Mouse (Mus musculus) midbrain, embryonic 12.5 days (tissue): ENCODE measurements around the gene Stat6. TPM values are rescaled to one million over a fixed set of nuclear protein-coding genes. Genes with fewer than 3 reads are reported as not detected.

Experiments
- ATAC-seq: fragments of 200-750 bp; cut with Nextera tagmentation; 2 replicates; pipeline ENCODE4 v1.8.0; 2017; ENCODE audit warnings: low read depth, moderate TSS enrichment, moderate library complexity; ENCODE audit not compliant: low FRiP score
- H3K27ac ChIP-seq: fragments of 300-500 bp; sonication (generic); replicated peaks from 2 replicates; pipeline ENCODE4 v1.5.1; 2016; ENCODE audit warnings: mild to moderate bottlenecking
- H3K27me3 ChIP-seq: fragments of 300-500 bp; sonication (generic); 2 replicates; pipeline ENCODE4 v1.6.1; 2016; ENCODE audit warnings: mild to moderate bottlenecking
- H3K36me3 ChIP-seq: fragments of 300-500 bp; sonication (generic); 2 replicates; pipeline ENCODE4 v1.6.1; 2016
- H3K4me1 ChIP-seq: fragments of 300-500 bp; sonication (generic); 2 replicates; pipeline ENCODE4 v1.6.1; 2016
- H3K4me2 ChIP-seq: fragments of 300-500 bp; sonication (generic); replicated peaks from 2 replicates; pipeline ENCODE4 v1.6.1; 2016; ENCODE audit warnings: mild to moderate bottlenecking, moderate library complexity
- H3K4me3 ChIP-seq: fragments of 300-500 bp; sonication (generic); 2 replicates; pipeline ENCODE4 v1.5.1; 2016; ENCODE audit warnings: mild to moderate bottlenecking
- H3K9ac ChIP-seq: fragments of 300-500 bp; sonication (generic); replicated peaks from 2 replicates; pipeline ENCODE4 v1.6.1; 2016; ENCODE audit warnings: mild to moderate bottlenecking, moderate library complexity
- H3K9me3 ChIP-seq: fragments of 300-500 bp; sonication (generic); 2 replicates; pipeline ENCODE4 v1.6.1; 2016; ENCODE audit warnings: mild to moderate bottlenecking
- WGBS: fragments of 180-500 bp; shearing (Covaris S2); methylation state at CpG from one replicate; pipeline ENCODE4 v1.1.7; 2016; 5-methylcytosine and 5-hydroxymethylcytosine counted together
- polyA plus RNA-seq: library from polyadenylated mRNA; unstranded; fragments of >200 nt; fragmentation: Nextera tagmentation; extraction: Ambion mirVana; gene quantifications from 2 replicates; pipeline ENCODE4 v1.2.1, GENCODE M21; 2016

Stat6 gene
- polyA plus RNA-seq, 1 experiment from 2014 or later: 9.0 TPM

DNA sequence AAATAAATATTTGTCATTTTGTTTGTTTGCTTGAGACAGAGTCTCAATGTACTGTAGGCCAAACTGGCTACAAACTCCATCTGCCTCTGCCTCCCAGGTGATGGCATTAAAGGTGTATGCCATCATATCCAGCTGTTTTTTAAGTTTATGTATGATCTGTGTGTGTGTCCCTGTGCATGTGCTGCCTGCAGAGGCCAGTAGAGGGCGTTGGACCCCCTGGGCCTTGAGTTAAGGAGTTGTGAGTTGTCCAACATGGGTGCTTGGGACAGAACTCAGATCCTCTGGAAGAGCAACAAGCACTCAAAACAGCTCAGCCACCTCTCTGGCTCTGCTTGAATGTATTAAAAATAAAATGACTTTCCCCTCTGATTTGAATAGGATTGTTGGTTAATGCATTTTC lies 48.3 kb downstream of the Stat6 start:
- H3K9ac ChIP-seq: no peak overlapping the region
- no peak for ATAC-seq

DNA sequence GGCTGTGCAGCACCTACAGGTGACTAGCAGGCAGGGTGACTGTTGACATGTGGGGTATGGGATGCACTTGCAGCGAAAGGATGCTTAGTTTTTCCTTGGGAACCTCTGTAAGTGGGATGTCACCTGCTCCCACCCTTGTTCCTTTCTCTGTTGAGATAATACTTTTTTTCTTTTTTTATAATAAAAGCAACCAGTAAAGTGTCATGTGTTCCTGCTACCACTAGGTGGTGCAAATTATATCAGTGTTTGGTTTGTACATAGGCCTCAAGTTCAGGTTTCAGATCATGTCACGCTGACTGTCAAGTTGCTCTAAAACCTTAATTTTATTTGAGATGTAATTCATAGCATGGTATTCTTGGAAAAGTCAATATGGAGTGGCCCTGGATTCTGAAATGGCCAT lies 51.9 kb downstream of the Stat6 start:
- no peaks in the 10 kb centered on the region for H3K9me3 ChIP-seq
- H3K27ac ChIP-seq: no peak overlapping the region
- no peak for ATAC-seq
- no peak overlapping the region for H3K4me3 ChIP-seq
- no peaks in the 10 kb centered on the region for H3K27me3 ChIP-seq
- no peak overlapping the region for H3K4me2 ChIP-seq
- no peaks in the 10 kb centered on the region for H3K4me1 ChIP-seq
- 61% methylated on average over 2 of the region's 2 CpGs for WGBS
- no peak overlapping the region for H3K9ac ChIP-seq
- H3K36me3 ChIP-seq: peaks cover 63% of the 10 kb centered on the region

More for the DNA sequence above, 48.3 kb downstream of the Stat6 start:
- H3K4me3 ChIP-seq: no peak overlapping the region
- H3K4me1 ChIP-seq: no peaks in the 10 kb centered on the region
- 28% methylated on average over 1 of the region's 1 CpGs for WGBS
- peaks cover 36% of the 10 kb centered on the region for H3K36me3 ChIP-seq
- no peak overlapping the region for H3K27ac ChIP-seq
- H3K4me2 ChIP-seq: no peak overlapping the region
- H3K9me3 ChIP-seq: no peaks in the 10 kb centered on the region
- H3K27me3 ChIP-seq: no peaks in the 10 kb centered on the region

DNA sequence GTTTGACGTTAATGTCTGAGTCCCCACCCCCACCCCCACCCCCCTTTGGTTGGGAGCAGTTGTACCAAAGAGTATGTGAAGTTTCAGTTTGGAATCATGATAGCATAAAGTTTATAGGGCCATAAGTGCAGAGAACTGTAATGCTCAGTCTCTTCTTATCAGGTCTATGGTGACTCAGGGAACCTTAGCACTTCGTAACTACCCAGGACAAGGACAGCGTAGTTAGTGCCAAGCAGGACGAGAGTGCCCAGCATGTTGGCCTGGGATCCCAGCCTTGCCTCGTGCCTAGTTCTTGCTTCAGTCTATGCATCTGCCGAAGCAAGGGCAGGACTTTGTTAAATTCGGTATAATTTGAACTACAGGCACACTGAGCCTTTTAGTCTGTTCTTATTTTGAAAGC lies 53.0 kb downstream of the Stat6 start:
- H3K4me2 ChIP-seq: no peak overlapping the region
- no peak overlapping the region for H3K4me3 ChIP-seq

DNA sequence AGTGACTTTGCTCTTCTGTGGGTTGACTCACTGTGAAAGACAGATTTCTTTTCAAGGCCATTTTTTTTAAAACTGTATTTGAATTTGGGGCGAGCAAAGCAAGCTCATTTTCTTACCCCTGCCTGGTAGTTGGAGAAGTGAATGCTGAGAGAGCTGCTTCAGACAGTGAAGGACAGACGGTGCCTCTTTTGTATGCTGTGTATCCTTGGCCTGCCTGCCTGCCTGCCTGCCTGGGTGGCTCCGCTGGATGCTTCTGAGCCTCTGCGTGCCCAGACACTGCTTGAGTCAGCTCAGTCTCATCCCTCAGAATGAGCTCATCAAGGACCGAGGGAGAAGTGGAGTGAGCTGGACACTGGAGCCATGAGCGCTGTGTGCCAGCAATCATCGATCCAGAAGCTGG lies 56.2 kb downstream of the Stat6 start:
- Histone ChIP-seq H3K4me3 (no peak overlapping the region), H3K36me3 (peaks cover 38% of the 10 kb centered on the region), H3K27me3 (no peaks in the 10 kb centered on the region), H3K9ac (no peak overlapping the region), H3K9me3 (no peaks in the 10 kb centered on the region), H3K4me2 (no peak overlapping the region), H3K27ac (no peak overlapping the region), H3K4me1 (no peaks in the 10 kb centered on the region)
- WGBS: 92% methylated on average over 7 of the region's 7 CpGs
- ATAC-seq: no peak

More for the DNA sequence above, 53.0 kb downstream of the Stat6 start:
- H3K27me3 ChIP-seq: no peaks in the 10 kb centered on the region
- no peaks in the 10 kb centered on the region for H3K4me1 ChIP-seq
- peaks cover 57% of the 10 kb centered on the region for H3K36me3 ChIP-seq
- WGBS: 94% methylated on average over 7 of the region's 7 CpGs
- no peak for ATAC-seq
- no peak overlapping the region for H3K27ac ChIP-seq
- H3K9ac ChIP-seq: no peak overlapping the region
- no peaks in the 10 kb centered on the region for H3K9me3 ChIP-seq

DNA sequence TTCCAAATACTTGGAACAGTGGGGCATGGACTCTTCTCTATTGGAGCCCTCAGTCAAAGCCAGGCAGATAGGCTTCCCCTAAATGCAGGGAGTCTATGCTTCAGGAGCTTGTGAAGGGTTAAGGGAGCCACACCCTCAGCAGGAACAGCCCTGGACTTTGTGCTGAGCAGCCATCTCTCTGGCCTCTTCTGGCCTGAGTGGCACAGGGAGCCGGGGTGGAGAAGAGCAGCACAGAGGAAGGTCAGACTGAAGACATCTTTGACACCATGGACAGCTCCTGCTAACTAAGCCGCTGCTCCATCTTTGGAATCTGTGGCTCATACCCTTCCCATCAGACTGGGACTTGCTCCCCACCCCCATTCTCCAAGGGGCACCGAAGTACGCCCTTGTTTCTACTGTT lies 60.5 kb downstream of the Stat6 start:
- no peak overlapping the region for H3K4me2 ChIP-seq
- H3K27ac ChIP-seq: no peak overlapping the region
- no peak overlapping the region for H3K9ac ChIP-seq
- 47% methylated on average over 4 of the region's 4 CpGs for WGBS
- H3K27me3 ChIP-seq: no peaks in the 10 kb centered on the region
- H3K4me3 ChIP-seq: no peak overlapping the region
- no peak for ATAC-seq
- no peaks in the 10 kb centered on the region for H3K4me1 ChIP-seq
- peaks cover 10% of the 10 kb centered on the region; the same call in 1 of the 2 replicates for H3K36me3 ChIP-seq
- no peaks in the 10 kb centered on the region for H3K9me3 ChIP-seq

DNA sequence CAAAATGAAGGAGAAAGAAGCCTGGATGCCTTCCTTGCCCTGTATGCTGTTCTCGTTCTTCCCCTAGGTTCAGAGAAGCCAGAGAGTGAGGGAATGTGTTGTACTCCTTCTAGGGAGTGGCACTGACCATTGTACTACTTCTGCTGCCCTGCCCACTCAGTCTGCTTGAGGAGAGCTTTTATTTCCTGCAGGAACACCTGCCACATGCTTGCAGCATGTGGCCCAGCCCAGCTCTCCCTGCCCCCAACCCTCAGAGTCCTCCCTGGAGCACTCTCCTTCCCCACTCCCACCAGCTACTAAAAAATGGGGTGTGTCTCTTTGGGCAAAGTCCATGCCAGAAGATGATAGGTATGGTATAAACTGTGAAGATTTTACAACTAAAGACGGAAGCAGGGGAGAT lies 61.5 kb downstream of the Stat6 start:
- WGBS: 64% methylated on average over 2 of the region's 2 CpGs
- Histone ChIP-seq H3K27ac (no peak overlapping the region), H3K4me3 (no peak overlapping the region), H3K4me1 (no peaks in the 10 kb centered on the region), H3K36me3 (no peaks in the 10 kb centered on the region), H3K9me3 (no peaks in the 10 kb centered on the region), H3K27me3 (no peaks in the 10 kb centered on the region), H3K4me2 (no peak overlapping the region), H3K9ac (no peak overlapping the region)
- ATAC-seq: no peak

DNA sequence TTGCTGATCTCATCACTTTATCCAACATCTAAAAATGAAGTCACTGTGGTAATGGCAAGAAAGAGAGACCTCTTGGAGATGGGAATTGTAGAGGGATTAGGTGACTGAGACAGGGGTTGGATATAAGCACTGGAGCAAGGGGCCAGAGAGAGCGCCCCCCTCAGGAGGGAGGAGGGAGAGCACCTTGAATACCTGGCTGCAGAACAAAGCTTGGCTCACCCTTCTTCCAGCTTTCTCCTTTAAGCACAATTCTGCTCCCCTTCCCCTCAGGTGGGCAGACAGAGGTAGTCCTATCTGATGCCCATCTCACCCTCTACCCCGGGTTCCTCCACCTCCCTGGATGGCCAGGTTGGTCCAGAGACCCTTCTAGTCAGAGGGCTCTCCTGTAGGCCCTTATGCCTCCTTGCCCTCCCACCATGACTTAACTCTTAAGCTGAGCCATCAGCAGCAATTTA lies 62.0 kb downstream of the Stat6 start, which contains the start of gene Myo1a:
Gene Myo1a (plus strand): TSS at position 405 of the 455 bp plus-strand sequence.
- no peak for ATAC-seq
- no peak within 1 kb of the TSS for H3K27ac ChIP-seq
- H3K36me3 ChIP-seq: no peaks in the 10 kb centered on the region
- H3K4me1 ChIP-seq: no peaks in the 10 kb centered on the region
- H3K9me3 ChIP-seq: no peaks in the 10 kb centered on the region
- 60% methylated on average over 2 of the region's 2 CpGs for WGBS
- no peaks in the 10 kb centered on the region for H3K27me3 ChIP-seq
- H3K4me3 ChIP-seq: no peak within 1 kb of the TSS
- H3K4me2 ChIP-seq: no peak within 1 kb of the TSS
- no peak within 1 kb of the TSS for H3K9ac ChIP-seq

DNA sequence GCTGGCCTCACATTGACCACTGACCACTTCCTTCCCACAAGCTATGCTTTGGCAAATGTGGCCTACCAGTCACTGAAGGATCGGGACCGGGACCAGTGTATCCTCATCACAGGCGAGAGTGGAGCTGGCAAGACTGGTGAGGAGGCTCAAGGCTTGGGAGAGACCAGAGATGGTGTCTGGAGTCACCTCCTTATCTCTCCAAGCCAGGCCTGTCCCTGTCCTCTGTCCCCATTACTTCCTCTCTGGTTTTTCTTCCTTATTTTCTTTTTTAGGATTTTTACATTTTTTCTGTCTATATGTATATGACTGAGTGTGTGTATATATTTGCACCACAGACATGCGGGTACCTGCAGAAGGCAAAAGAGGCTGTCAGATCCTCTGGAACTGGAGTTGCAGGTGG lies 63.0 kb downstream of the Stat6 start:
- 96% methylated on average over 4 of the region's 4 CpGs for WGBS
- H3K27me3 ChIP-seq: no peaks in the 10 kb centered on the region
- no peaks in the 10 kb centered on the region for H3K4me1 ChIP-seq
- no peak for ATAC-seq
- H3K27ac ChIP-seq: no peak overlapping the region
- H3K9ac ChIP-seq: no peak overlapping the region
- H3K9me3 ChIP-seq: no peaks in the 10 kb centered on the region
- H3K4me2 ChIP-seq: no peak overlapping the region
- no peaks in the 10 kb centered on the region for H3K36me3 ChIP-seq
- no peak overlapping the region for H3K4me3 ChIP-seq

DNA sequence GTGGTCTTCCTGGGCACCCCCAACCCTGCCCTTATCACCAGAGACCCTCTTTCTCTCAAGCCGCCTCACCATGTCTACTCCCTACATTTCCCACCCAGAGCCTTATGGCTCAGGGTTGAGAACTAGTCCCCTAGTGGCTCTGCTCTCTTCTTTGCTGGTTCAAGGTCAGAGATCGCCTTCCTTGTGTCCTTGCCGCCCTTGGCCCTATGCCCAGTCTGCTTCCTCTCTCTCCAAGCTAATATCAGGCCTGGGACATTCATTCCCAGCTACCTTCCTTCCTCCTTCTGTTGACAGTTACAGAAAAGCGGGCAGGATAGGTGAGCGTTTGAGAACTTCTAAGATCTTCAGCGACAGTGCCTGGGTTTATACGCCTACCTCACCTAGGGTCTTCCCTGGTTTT lies 64.9 kb downstream of the Stat6 start:
- no peaks in the 10 kb centered on the region for H3K36me3 ChIP-seq

DNA sequence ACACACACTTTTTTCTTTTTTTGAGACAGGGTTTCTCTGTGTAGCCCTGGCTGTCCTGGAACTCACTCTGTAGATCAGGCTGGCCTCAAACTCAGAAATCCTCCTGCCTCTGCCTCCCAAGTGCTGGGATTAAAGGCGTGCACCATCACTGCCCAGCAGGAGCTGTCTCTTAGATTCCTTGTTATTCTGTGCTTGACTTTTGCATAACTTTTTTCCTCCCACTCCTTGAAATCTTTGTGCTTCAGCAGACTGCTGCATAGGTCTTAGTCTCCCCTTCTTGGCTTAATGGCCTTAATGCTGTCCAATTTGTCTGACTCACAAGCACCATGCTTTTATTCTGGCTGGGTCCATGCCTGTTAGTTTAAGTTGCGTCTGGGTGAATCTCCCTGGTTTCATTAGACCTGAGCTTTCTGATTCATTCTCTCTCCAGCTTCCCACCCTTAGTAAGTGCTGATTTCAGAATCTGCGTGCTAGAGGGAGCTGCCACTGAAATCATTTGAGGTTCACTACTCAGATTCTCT lies 66.1 kb downstream of the Stat6 start:
- Histone ChIP-seq H3K4me2 (no peak overlapping the region), H3K4me1 (no peaks in the 10 kb centered on the region), H3K27me3 (no peaks in the 10 kb centered on the region), H3K4me3 (no peak overlapping the region), H3K9ac (no peak overlapping the region), H3K9me3 (no peaks in the 10 kb centered on the region), H3K27ac (no peak overlapping the region), H3K36me3 (no peaks in the 10 kb centered on the region)
- WGBS: 92% methylated on average over 3 of the region's 3 CpGs
- no peak for ATAC-seq

More for the DNA sequence above, 64.9 kb downstream of the Stat6 start:
- Histone ChIP-seq H3K4me3 (no peak overlapping the region), H3K9ac (no peak overlapping the region), H3K27me3 (no peaks in the 10 kb centered on the region), H3K4me2 (no peak overlapping the region), H3K9me3 (no peaks in the 10 kb centered on the region), H3K4me1 (no peaks in the 10 kb centered on the region), H3K27ac (no peak overlapping the region)
- no peak for ATAC-seq
- WGBS: 91% methylated on average over 7 of the region's 7 CpGs

DNA sequence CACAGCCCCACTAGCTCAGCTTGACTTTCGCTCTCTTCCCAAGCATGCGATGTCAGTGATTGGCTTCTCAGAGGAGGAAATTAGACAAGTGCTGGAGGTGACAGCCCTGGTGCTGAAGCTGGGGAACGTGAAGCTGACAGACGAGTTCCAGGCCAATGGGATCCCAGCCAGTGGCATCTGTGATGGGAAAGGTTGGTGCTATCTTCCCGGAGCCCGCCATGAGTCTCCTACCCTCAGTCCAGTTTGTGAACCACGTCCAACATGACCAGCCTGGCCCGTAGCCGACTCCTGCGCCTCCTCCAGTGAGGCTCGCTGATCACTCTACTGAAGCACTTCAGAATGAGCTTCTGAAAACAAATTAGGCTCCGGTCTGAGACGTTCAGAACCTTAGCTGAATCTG lies 67.5 kb downstream of the Stat6 start:
- Histone ChIP-seq H3K9me3 (no peaks in the 10 kb centered on the region), H3K4me1 (no peaks in the 10 kb centered on the region), H3K4me3 (no peak overlapping the region), H3K4me2 (no peak overlapping the region), H3K9ac (no peak overlapping the region), H3K27me3 (no peaks in the 10 kb centered on the region), H3K27ac (no peak overlapping the region), H3K36me3 (no peaks in the 10 kb centered on the region)
- 85% methylated on average over 13 of the region's 13 CpGs for WGBS
- ATAC-seq: no peak
